Mouse (Mus musculus): ENCODE data around the gene Spg20. TPM values are rescaled to one million over a fixed set of nuclear protein-coding genes. Genes with fewer than 3 reads are reported as not detected.

The Spg20 gene
- total and polyA plus RNA-seq, 2 experiments, result 12.6 to 19.1 TPM

- H3K4me1 ChIP-seq (ENCODE audit: control insufficient read depth, insufficient read depth, low read length), result no peaks in the 10 kb centered on the region
- no peak for TF ChIP-seq POLR2A (IDR thresholded peaks at IDR 0.05; ENCODE audit: extremely low read depth, insufficient read depth, low read length)
- TF ChIP-seq CTCF (IDR thresholded peaks at IDR 0.05; ENCODE audit: low read depth, low read length), result no peak
- H3K27me3 ChIP-seq (ENCODE audit: control insufficient read depth, insufficient read depth, low read length), result no peaks in the 10 kb centered on the region
- no peaks in the 10 kb centered on the region for H3K36me3 ChIP-seq (ENCODE audit: control insufficient read depth, insufficient read depth, low read length)
- DNase-seq (ENCODE audit: extremely low read depth, low read depth, low spot score), result no peak
- 27% methylated on average over 7 of the region's 7 CpGs for WGBS
- no peak overlapping the region for H3K27ac ChIP-seq (replicated peaks; ENCODE audit: insufficient read depth, low read depth, low read length)
- H3K4me3 ChIP-seq (ENCODE audit: insufficient read depth, low read depth, low read length), result no peak overlapping the region
- H3K9ac ChIP-seq (ENCODE audit: low read depth, low read length), result no peak overlapping the region
- H3K79me2 ChIP-seq (ENCODE audit: control insufficient read depth, insufficient read depth, low read length), result no peaks in the 10 kb centered on the region
Measured at GRCm38 (mm10) chr3:55067791-55068434, 44.0 kb upstream of the Spg20 start.

- Histone ChIP-seq H3K36me3 (ENCODE audit: control insufficient read depth, insufficient read depth, low read length) (no peaks in the 10 kb centered on the region), H3K27ac (replicated peaks; ENCODE audit: insufficient read depth, low read depth, low read length) (no peak overlapping the region), H3K4me3 (ENCODE audit: insufficient read depth, low read depth, low read length) (no peak overlapping the region), H3K27me3 (ENCODE audit: control insufficient read depth, insufficient read depth, low read length) (no peaks in the 10 kb centered on the region), H3K9ac (ENCODE audit: low read depth, low read length) (no peak overlapping the region), H3K79me2 (ENCODE audit: control insufficient read depth, insufficient read depth, low read length) (no peaks in the 10 kb centered on the region), H3K4me1 (ENCODE audit: control insufficient read depth, insufficient read depth, low read length) (no peaks in the 10 kb centered on the region)
- TF ChIP-seq CTCF (IDR thresholded peaks at IDR 0.05; ENCODE audit: low read depth, low read length) (no peak), POLR2A (IDR thresholded peaks at IDR 0.05; ENCODE audit: extremely low read depth, insufficient read depth, low read length) (no peak)
- no peak for DNase-seq (ENCODE audit: extremely low read depth, low read depth, low spot score)
- 84% methylated on average over 6 of the region's 6 CpGs for WGBS
Measured at GRCm38 (mm10) chr3:55074576-55075293, 37.2 kb upstream of the Spg20 start.

GRCm38 (mm10) chr3:55075294-55075648 is 36.6 kb upstream of the Spg20 start:
- TF ChIP-seq CTCF (IDR thresholded peaks at IDR 0.05; ENCODE audit: low read depth, low read length) (no peak), POLR2A (IDR thresholded peaks at IDR 0.05; ENCODE audit: extremely low read depth, insufficient read depth, low read length) (no peak)
- H3K27ac ChIP-seq (replicated peaks; ENCODE audit: insufficient read depth, low read depth, low read length), result no peak overlapping the region
- H3K9ac ChIP-seq (ENCODE audit: low read depth, low read length), result no peak overlapping the region
- H3K4me3 ChIP-seq (ENCODE audit: insufficient read depth, low read depth, low read length), result no peak overlapping the region
- no peaks in the 10 kb centered on the region for H3K36me3 ChIP-seq (ENCODE audit: control insufficient read depth, insufficient read depth, low read length)
- no peaks in the 10 kb centered on the region for H3K27me3 ChIP-seq (ENCODE audit: control insufficient read depth, insufficient read depth, low read length)
- H3K4me1 ChIP-seq (ENCODE audit: control insufficient read depth, insufficient read depth, low read length), result no peaks in the 10 kb centered on the region
- no peak for DNase-seq (ENCODE audit: extremely low read depth, low read depth, low spot score)
- 78% methylated on average over 3 of the region's 3 CpGs for WGBS
- no peaks in the 10 kb centered on the region for H3K79me2 ChIP-seq (ENCODE audit: control insufficient read depth, insufficient read depth, low read length)

- TF ChIP-seq POLR2A (IDR thresholded peaks at IDR 0.05; ENCODE audit: extremely low read depth, insufficient read depth, low read length) (no peak), CTCF (IDR thresholded peaks at IDR 0.05; ENCODE audit: low read depth, low read length) (no peak)
- Histone ChIP-seq H3K79me2 (ENCODE audit: control insufficient read depth, insufficient read depth, low read length) (no peaks in the 10 kb centered on the region), H3K4me3 (ENCODE audit: insufficient read depth, low read depth, low read length) (no peak overlapping the region), H3K27me3 (ENCODE audit: control insufficient read depth, insufficient read depth, low read length) (no peaks in the 10 kb centered on the region), H3K4me1 (ENCODE audit: control insufficient read depth, insufficient read depth, low read length) (no peaks in the 10 kb centered on the region), H3K9ac (ENCODE audit: low read depth, low read length) (no peak overlapping the region), H3K27ac (replicated peaks; ENCODE audit: insufficient read depth, low read depth, low read length) (no peak overlapping the region), H3K36me3 (ENCODE audit: control insufficient read depth, insufficient read depth, low read length) (no peaks in the 10 kb centered on the region)
- no peak for DNase-seq (ENCODE audit: extremely low read depth, low read depth, low spot score)
- WGBS, result 77% methylated on average over 6 of the region's 6 CpGs
Measured at GRCm38 (mm10) chr3:55078233-55078632, 33.7 kb upstream of the Spg20 start.

- WGBS, result 68% methylated on average over 8 of the region's 8 CpGs
- Histone ChIP-seq H3K4me3 (ENCODE audit: insufficient read depth, low read depth, low read length) (no peak overlapping the region), H3K27ac (replicated peaks; ENCODE audit: insufficient read depth, low read depth, low read length) (no peak overlapping the region), H3K79me2 (ENCODE audit: control insufficient read depth, insufficient read depth, low read length) (no peaks in the 10 kb centered on the region), H3K4me1 (ENCODE audit: control insufficient read depth, insufficient read depth, low read length) (no peaks in the 10 kb centered on the region), H3K27me3 (ENCODE audit: control insufficient read depth, insufficient read depth, low read length) (no peaks in the 10 kb centered on the region), H3K9ac (ENCODE audit: low read depth, low read length) (no peak overlapping the region), H3K36me3 (ENCODE audit: control insufficient read depth, insufficient read depth, low read length) (no peaks in the 10 kb centered on the region)
- no peak for TF ChIP-seq POLR2A (IDR thresholded peaks at IDR 0.05; ENCODE audit: extremely low read depth, insufficient read depth, low read length)
- TF ChIP-seq CTCF (IDR thresholded peaks at IDR 0.05; ENCODE audit: low read depth, low read length), result no peak
- no peak for DNase-seq (ENCODE audit: extremely low read depth, low read depth, low spot score)
Measured at GRCm38 (mm10) chr3:55079619-55080018, 32.3 kb upstream of the Spg20 start.

GRCm38 (mm10) chr3:55080055-55080454 is 31.9 kb upstream of the Spg20 start:
- H3K4me3 ChIP-seq (ENCODE audit: insufficient read depth, low read depth, low read length), result no peak overlapping the region
- DNase-seq (ENCODE audit: extremely low read depth, low read depth, low spot score), result peak; percentile 54
- H3K79me2 ChIP-seq (ENCODE audit: control insufficient read depth, insufficient read depth, low read length), result no peaks in the 10 kb centered on the region
- H3K36me3 ChIP-seq (ENCODE audit: control insufficient read depth, insufficient read depth, low read length), result no peaks in the 10 kb centered on the region
- H3K4me1 ChIP-seq (ENCODE audit: control insufficient read depth, insufficient read depth, low read length), result no peaks in the 10 kb centered on the region
- no peaks in the 10 kb centered on the region for H3K27me3 ChIP-seq (ENCODE audit: control insufficient read depth, insufficient read depth, low read length)
- no peak overlapping the region for H3K9ac ChIP-seq (ENCODE audit: low read depth, low read length)
- peak; percentile 84 for TF ChIP-seq CTCF (IDR thresholded peaks at IDR 0.05; ENCODE audit: low read depth, low read length)
- TF ChIP-seq POLR2A (IDR thresholded peaks at IDR 0.05; ENCODE audit: extremely low read depth, insufficient read depth, low read length), result no peak
- 11% methylated on average over 6 of the region's 6 CpGs for WGBS
- H3K27ac ChIP-seq (replicated peaks; ENCODE audit: insufficient read depth, low read depth, low read length), result no peak overlapping the region
